Mouse (Mus musculus) adrenal gland, postnatal 4 days (tissue): ENCODE measurements at regions not wholly inside any gene's neighbourhood (a gene's known extent, or its start where the extent isn't known, plus 50 kb on each side); places are given as distances from the start of the nearest gene placed in this dataset.
A peak's percentile ranks its signal among the peaks of the same experiment; 100 is the strongest.

Experiments
- DNase-seq, 2 experiments: peaks; one replicate each; pipeline ENCODE4 v3.0.0; 2021 to 2022; ENCODE audit warnings: low spot score in 2 of 2, mixed read lengths in 2 of 2

- DNase-seq, result no peak
Observed at GRCm38 (mm10) chr2:9589200-9589599, 291.9 kb upstream of the 4930412O13Rik start.

GRCm38 (mm10) chr2:9592531-9592930 lies 288.5 kb upstream of the 4930412O13Rik start:
- no peak for DNase-seq

- no peak for DNase-seq
Observed at GRCm38 (mm10) chr2:9593931-9594330, 287.1 kb upstream of the 4930412O13Rik start.

- no peak for DNase-seq
Observed at GRCm38 (mm10) chr2:9595236-9595850, 285.7 kb upstream of the 4930412O13Rik start.

- no peak for DNase-seq
Observed at GRCm38 (mm10) chr2:9596135-9596534, 284.9 kb upstream of the 4930412O13Rik start.

- DNase-seq, result no peak
Observed at GRCm38 (mm10) chr2:9604984-9605383, 276.1 kb upstream of the 4930412O13Rik start.

- DNase-seq, result no peak
Observed at GRCm38 (mm10) chr2:9607547-9607946, 273.5 kb upstream of the 4930412O13Rik start.

- no peak for DNase-seq
Observed at GRCm38 (mm10) chr2:9614415-9614814, 266.6 kb upstream of the 4930412O13Rik start.

GRCm38 (mm10) chr2:9616292-9616691 lies 264.8 kb upstream of the 4930412O13Rik start:
- no peak for DNase-seq

- DNase-seq, result peak in 1 of 2 experiments; percentile 43
Observed at GRCm38 (mm10) chr2:9620303-9621244, 260.5 kb upstream of the 4930412O13Rik start.

GRCm38 (mm10) chr2:9623702-9624101 lies 257.4 kb upstream of the 4930412O13Rik start:
- DNase-seq, result no peak

- no peak for DNase-seq
Observed at GRCm38 (mm10) chr2:9628026-9628425, 253.0 kb upstream of the 4930412O13Rik start.

GRCm38 (mm10) chr2:9632719-9633446 lies 248.2 kb upstream of the 4930412O13Rik start:
- no peak for DNase-seq

GRCm38 (mm10) chr2:9639262-9639661 lies 241.8 kb upstream of the 4930412O13Rik start:
- DNase-seq, result no peak

- DNase-seq, result no peak
Observed at GRCm38 (mm10) chr2:9641629-9642028, 239.4 kb upstream of the 4930412O13Rik start.

- DNase-seq, result no peak
Observed at GRCm38 (mm10) chr2:9642411-9642810, 238.6 kb upstream of the 4930412O13Rik start.

GRCm38 (mm10) chr2:9646466-9646865 lies 234.6 kb upstream of the 4930412O13Rik start:
- DNase-seq, result no peak

- DNase-seq, result no peak
Observed at GRCm38 (mm10) chr2:9646963-9647362, 234.1 kb upstream of the 4930412O13Rik start.

- no peak for DNase-seq
Observed at GRCm38 (mm10) chr2:9650082-9650481, 231.0 kb upstream of the 4930412O13Rik start.

GRCm38 (mm10) chr2:9658880-9659279 lies 222.2 kb upstream of the 4930412O13Rik start:
- DNase-seq, result no peak

- DNase-seq, result no peak
Observed at GRCm38 (mm10) chr2:9669621-9670020, 211.4 kb upstream of the 4930412O13Rik start.

GRCm38 (mm10) chr2:9681691-9682152 lies 199.3 kb upstream of the 4930412O13Rik start:
- no peak for DNase-seq
